Mouse (Mus musculus): ENCODE results near the gene Garem2. TPM values are rescaled to one million over a fixed set of nuclear protein-coding genes. Genes with fewer than 3 reads are reported as not detected.

The Garem2 gene
- polyA plus RNA-seq, 1 experiment from 2014 or later = 8.6 TPM

DNA sequence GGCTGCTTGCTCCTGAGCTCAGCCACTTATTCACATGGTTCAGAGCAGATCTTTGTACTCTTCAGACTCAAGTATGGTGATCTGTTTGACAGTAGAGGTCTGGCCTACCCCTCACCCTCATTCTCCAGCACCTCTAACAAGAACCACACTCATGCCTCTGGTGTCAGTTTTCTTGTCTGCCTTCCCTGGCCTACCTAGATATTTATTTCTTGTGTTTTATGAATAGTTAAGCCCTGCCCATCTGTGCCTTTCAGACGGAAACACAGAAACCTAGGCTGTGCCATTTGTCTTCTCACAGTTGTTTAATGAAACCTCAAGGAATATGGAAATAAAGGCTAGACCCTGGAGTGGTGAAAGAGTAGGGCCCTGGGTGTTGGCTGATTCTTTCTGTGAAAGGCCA lies 13.1 kb downstream of the Garem2 start:
- no peak overlapping the region for H3K4me2 ChIP-seq (ENCODE audit: low read length)
- H3K9ac ChIP-seq (ENCODE audit: low read depth, low read length) = no peak overlapping the region
- H3K4me3 ChIP-seq (ENCODE audit: low read length) = no peak overlapping the region
- peaks cover 53% of the 10 kb centered on the region for H3K36me3 ChIP-seq (ENCODE audit: control insufficient read depth, insufficient read depth, low read length)
- 73% methylated on average over 1 of the region's 1 CpGs for WGBS
- H3K4me1 ChIP-seq (ENCODE audit: control insufficient read depth, insufficient read depth, low read depth, low read length) = peaks cover 13% of the 10 kb centered on the region
- no peak for ATAC-seq
- H3K27ac ChIP-seq (ENCODE audit: low read depth, low read length) = no peak overlapping the region
- no peaks in the 10 kb centered on the region for H3K27me3 ChIP-seq (replicated peaks; ENCODE audit: control insufficient read depth, insufficient read depth, low read length)
- no peaks in the 10 kb centered on the region for H3K9me3 ChIP-seq (ENCODE audit: control insufficient read depth, low read length)

DNA sequence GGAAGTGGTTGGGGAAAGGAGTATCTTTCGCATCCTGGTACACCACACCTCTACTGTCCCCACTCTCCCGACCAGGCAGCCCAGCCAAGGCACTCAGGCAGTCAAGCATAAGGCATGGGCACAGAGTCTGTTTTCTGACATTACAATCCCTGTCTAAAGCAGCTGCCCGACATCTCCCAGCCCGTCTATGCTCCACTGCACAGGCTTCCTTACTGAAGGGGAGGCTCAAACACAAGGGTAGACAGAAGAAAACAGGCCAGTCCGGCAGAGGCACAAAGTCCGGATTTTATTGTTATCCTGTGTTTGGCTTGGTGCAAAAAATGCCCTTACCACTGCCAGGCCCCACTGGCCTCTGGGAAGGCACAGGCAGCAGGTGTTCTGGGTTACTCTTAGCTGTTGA lies 14.2 kb downstream of the Garem2 start:
- Histone ChIP-seq H3K4me3 (ENCODE audit: low read length) (no peak overlapping the region), H3K9ac (ENCODE audit: low read depth, low read length) (no peak overlapping the region), H3K27ac (ENCODE audit: low read depth, low read length) (no peak overlapping the region), H3K4me1 (ENCODE audit: control insufficient read depth, insufficient read depth, low read depth, low read length) (peaks cover 7% of the 10 kb centered on the region), H3K36me3 (ENCODE audit: control insufficient read depth, insufficient read depth, low read length) (peaks cover 59% of the 10 kb centered on the region), H3K4me2 (ENCODE audit: low read length) (no peak overlapping the region), H3K27me3 (replicated peaks; ENCODE audit: control insufficient read depth, insufficient read depth, low read length) (no peaks in the 10 kb centered on the region), H3K9me3 (ENCODE audit: control insufficient read depth, low read length) (no peaks in the 10 kb centered on the region)
- 76% methylated on average over 6 of the region's 6 CpGs for WGBS
- ATAC-seq = no peak

GRCm38 (mm10) chr5:30120106-30120505 lies 15.1 kb downstream of the Garem2 start:
- Histone ChIP-seq H3K4me1 (ENCODE audit: control insufficient read depth, insufficient read depth, low read depth, low read length) (no peaks in the 10 kb centered on the region), H3K27ac (ENCODE audit: low read depth, low read length) (no peak overlapping the region), H3K9ac (ENCODE audit: low read depth, low read length) (no peak overlapping the region), H3K4me2 (ENCODE audit: low read length) (no peak overlapping the region), H3K27me3 (replicated peaks; ENCODE audit: control insufficient read depth, insufficient read depth, low read length) (no peaks in the 10 kb centered on the region), H3K9me3 (ENCODE audit: control insufficient read depth, low read length) (no peaks in the 10 kb centered on the region), H3K4me3 (ENCODE audit: low read length) (no peak overlapping the region), H3K36me3 (ENCODE audit: control insufficient read depth, insufficient read depth, low read length) (peaks cover 67% of the 10 kb centered on the region)
- 91% methylated on average over 7 of the region's 7 CpGs for WGBS
- ATAC-seq = no peak

DNA sequence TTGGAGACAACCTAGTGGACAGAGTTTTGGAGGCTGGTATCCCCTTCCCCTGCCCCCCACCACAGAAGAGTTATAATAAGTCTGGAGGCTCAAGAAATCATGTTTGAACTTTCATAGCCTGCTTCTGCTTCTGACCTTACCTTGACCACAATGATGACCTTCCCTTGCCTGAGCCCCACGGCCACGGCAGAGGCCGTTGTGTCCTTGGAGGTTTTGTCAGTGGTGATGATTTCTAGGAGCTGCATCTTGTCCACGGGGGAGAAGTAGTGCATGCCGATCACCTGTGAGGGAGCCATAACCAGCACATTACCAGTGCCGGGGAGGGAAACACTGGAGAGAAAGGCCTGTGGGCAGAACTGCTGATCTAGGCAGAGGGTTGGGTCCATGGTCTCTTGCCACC lies 17.5 kb downstream of the Garem2 start:
- Histone ChIP-seq H3K36me3 (ENCODE audit: control insufficient read depth, insufficient read depth, low read length) (peaks cover 71% of the 10 kb centered on the region), H3K4me1 (ENCODE audit: control insufficient read depth, insufficient read depth, low read depth, low read length) (no peaks in the 10 kb centered on the region), H3K4me3 (ENCODE audit: low read length) (no peak overlapping the region), H3K27ac (ENCODE audit: low read depth, low read length) (no peak overlapping the region), H3K9ac (ENCODE audit: low read depth, low read length) (no peak overlapping the region), H3K4me2 (ENCODE audit: low read length) (no peak overlapping the region), H3K9me3 (ENCODE audit: control insufficient read depth, low read length) (no peaks in the 10 kb centered on the region), H3K27me3 (replicated peaks; ENCODE audit: control insufficient read depth, insufficient read depth, low read length) (no peaks in the 10 kb centered on the region)
- 87% methylated on average over 6 of the region's 6 CpGs for WGBS
- ATAC-seq = no peak

DNA sequence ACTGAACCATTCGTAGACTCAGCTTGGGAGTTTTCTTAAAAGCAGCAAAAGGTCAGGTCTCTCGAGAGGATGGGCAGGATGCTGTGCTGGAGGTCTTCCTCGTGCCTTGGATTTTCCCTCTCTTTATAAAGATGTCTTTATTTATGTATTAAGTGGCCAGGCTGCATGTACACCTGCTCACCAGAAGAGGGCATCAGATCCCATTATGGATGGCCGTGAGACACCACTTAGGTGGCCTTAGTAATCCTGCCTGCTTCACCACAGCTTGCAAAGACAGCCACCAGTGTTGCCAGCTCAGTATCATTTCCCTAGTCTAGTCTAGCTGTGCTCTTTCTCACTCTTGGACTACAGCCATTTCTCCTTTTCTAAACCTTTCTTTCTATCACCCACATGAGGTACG lies 20.6 kb downstream of the Garem2 start:
- ATAC-seq = no peak
- Histone ChIP-seq H3K27ac (ENCODE audit: low read depth, low read length) (no peak overlapping the region; the same call in 1 of the 2 replicates), H3K9me3 (ENCODE audit: control insufficient read depth, low read length) (no peaks in the 10 kb centered on the region), H3K27me3 (replicated peaks; ENCODE audit: control insufficient read depth, insufficient read depth, low read length) (no peaks in the 10 kb centered on the region), H3K36me3 (ENCODE audit: control insufficient read depth, insufficient read depth, low read length) (peaks cover 61% of the 10 kb centered on the region), H3K9ac (ENCODE audit: low read depth, low read length) (no peak overlapping the region), H3K4me2 (ENCODE audit: low read length) (no peak overlapping the region), H3K4me1 (ENCODE audit: control insufficient read depth, insufficient read depth, low read depth, low read length) (no peaks in the 10 kb centered on the region), H3K4me3 (ENCODE audit: low read length) (no peak overlapping the region)
- 40% methylated on average over 5 of the region's 5 CpGs for WGBS

GRCm38 (mm10) chr5:30126756-30127155 lies 21.8 kb downstream of the Garem2 start:
- 92% methylated on average over 7 of the region's 7 CpGs for WGBS
- no peak overlapping the region for H3K9ac ChIP-seq (ENCODE audit: low read depth, low read length)
- peaks cover 58% of the 10 kb centered on the region for H3K36me3 ChIP-seq (ENCODE audit: control insufficient read depth, insufficient read depth, low read length)
- no peaks in the 10 kb centered on the region for H3K4me1 ChIP-seq (ENCODE audit: control insufficient read depth, insufficient read depth, low read depth, low read length)
- no peak overlapping the region for H3K27ac ChIP-seq (ENCODE audit: low read depth, low read length)
- H3K27me3 ChIP-seq (replicated peaks; ENCODE audit: control insufficient read depth, insufficient read depth, low read length) = no peaks in the 10 kb centered on the region
- H3K4me2 ChIP-seq (ENCODE audit: low read length) = no peak overlapping the region
- H3K4me3 ChIP-seq (ENCODE audit: low read length) = no peak overlapping the region
- ATAC-seq = no peak
- H3K9me3 ChIP-seq (ENCODE audit: control insufficient read depth, low read length) = no peaks in the 10 kb centered on the region

- Histone ChIP-seq H3K4me3 (ENCODE audit: low read length) (no peak overlapping the region), H3K36me3 (ENCODE audit: control insufficient read depth, insufficient read depth, low read length) (peaks cover 52% of the 10 kb centered on the region), H3K4me1 (ENCODE audit: control insufficient read depth, insufficient read depth, low read depth, low read length) (no peaks in the 10 kb centered on the region), H3K27ac (ENCODE audit: low read depth, low read length) (no peak overlapping the region), H3K27me3 (replicated peaks; ENCODE audit: control insufficient read depth, insufficient read depth, low read length) (no peaks in the 10 kb centered on the region), H3K4me2 (ENCODE audit: low read length) (no peak overlapping the region), H3K9ac (ENCODE audit: low read depth, low read length) (no peak overlapping the region), H3K9me3 (ENCODE audit: control insufficient read depth, low read length) (no peaks in the 10 kb centered on the region)
- 91% methylated on average over 13 of the region's 13 CpGs for WGBS
- no peak for ATAC-seq
Measured at GRCm38 (mm10) chr5:30127921-30128597, 23.1 kb downstream of the Garem2 start.

- peaks cover 51% of the 10 kb centered on the region for H3K36me3 ChIP-seq (ENCODE audit: control insufficient read depth, insufficient read depth, low read length)
- ATAC-seq = no peak
- H3K27me3 ChIP-seq (replicated peaks; ENCODE audit: control insufficient read depth, insufficient read depth, low read length) = no peaks in the 10 kb centered on the region
- no peak overlapping the region for H3K9ac ChIP-seq (ENCODE audit: low read depth, low read length)
- no peak overlapping the region for H3K27ac ChIP-seq (ENCODE audit: low read depth, low read length)
- no peak overlapping the region for H3K4me3 ChIP-seq (ENCODE audit: low read length)
- WGBS = 93% methylated on average over 6 of the region's 6 CpGs
- no peaks in the 10 kb centered on the region for H3K9me3 ChIP-seq (ENCODE audit: control insufficient read depth, low read length)
- H3K4me1 ChIP-seq (ENCODE audit: control insufficient read depth, insufficient read depth, low read depth, low read length) = no peaks in the 10 kb centered on the region
- no peak overlapping the region for H3K4me2 ChIP-seq (ENCODE audit: low read length)
Measured at GRCm38 (mm10) chr5:30128680-30129079, 23.7 kb downstream of the Garem2 start.

GRCm38 (mm10) chr5:30131246-30131645 lies 26.3 kb downstream of the Garem2 start:
- Histone ChIP-seq H3K36me3 (ENCODE audit: control insufficient read depth, insufficient read depth, low read length) (peaks cover 47% of the 10 kb centered on the region), H3K4me3 (ENCODE audit: low read length) (no peak overlapping the region), H3K27me3 (replicated peaks; ENCODE audit: control insufficient read depth, insufficient read depth, low read length) (no peaks in the 10 kb centered on the region), H3K4me2 (ENCODE audit: low read length) (no peak overlapping the region), H3K4me1 (ENCODE audit: control insufficient read depth, insufficient read depth, low read depth, low read length) (no peaks in the 10 kb centered on the region), H3K9me3 (ENCODE audit: control insufficient read depth, low read length) (no peaks in the 10 kb centered on the region), H3K9ac (ENCODE audit: low read depth, low read length) (no peak overlapping the region), H3K27ac (ENCODE audit: low read depth, low read length) (no peak overlapping the region)
- WGBS = 92% methylated on average over 4 of the region's 4 CpGs
- no peak for ATAC-seq
